Mouse (Mus musculus) layer of hippocampus, adult 18-20 months (tissue): Measurements from ENCODE around the gene Tmc5. TPM values are rescaled to one million over a fixed set of nuclear protein-coding genes. Genes with fewer than 3 reads are reported as not detected.

Source experiments
- total RNA-seq, 2 experiments: library from RNA; stranded (reverse); gene quantifications; 2 replicates each; pipeline ENCODE4 v1.2.3; 2021

Tmc5 gene
- total RNA-seq, 2 experiments from 2014 or later = 0.38 to 0.40 TPM

Other genes starting within 250 kb of the Tmc5 start
- gene Syt17, start 149.1 kb upstream of the Tmc5 start, total RNA-seq = 10 to 100 TPM; 87.5 to 95.5 TPM
- 1 to 10 TPM; 2.9 to 3.3 TPM for gene Itpripl2, start 105.3 kb upstream of the Tmc5 start, total RNA-seq
- gene Coq7, start 63.9 kb upstream of the Tmc5 start, total RNA-seq = 10 to 100 TPM; 34.1 to 35.5 TPM
- 10 to 100 TPM; 15.5 to 15.6 TPM for gene Tmc7, start 12.6 kb upstream of the Tmc5 start, total RNA-seq
- 100 to 1,000 TPM; 198 TPM for gene Gde1, start 108.5 kb downstream of the Tmc5 start, total RNA-seq
- gene Ccp110, start 115.3 kb downstream of the Tmc5 start, total RNA-seq = 10 to 100 TPM; 45.9 to 51.1 TPM
- gene Vps35l, start 142.9 kb downstream of the Tmc5 start, total RNA-seq = 10 to 100 TPM; 58.3 to 62.8 TPM